Mouse (Mus musculus): ENCODE data around the gene Klf11. TPM values are rescaled to one million over a fixed set of nuclear protein-coding genes. Genes with fewer than 3 reads are reported as not detected.
"Not testable (repeated sequence)": the region's sequence is repeated elsewhere in the genome, so short reads cannot be mapped to it uniquely, and the experiment has no call there.

Gene Klf11
- total RNA-seq, 2 experiments from 2014 or later, result 4.8 to 6.9 TPM

DNA sequence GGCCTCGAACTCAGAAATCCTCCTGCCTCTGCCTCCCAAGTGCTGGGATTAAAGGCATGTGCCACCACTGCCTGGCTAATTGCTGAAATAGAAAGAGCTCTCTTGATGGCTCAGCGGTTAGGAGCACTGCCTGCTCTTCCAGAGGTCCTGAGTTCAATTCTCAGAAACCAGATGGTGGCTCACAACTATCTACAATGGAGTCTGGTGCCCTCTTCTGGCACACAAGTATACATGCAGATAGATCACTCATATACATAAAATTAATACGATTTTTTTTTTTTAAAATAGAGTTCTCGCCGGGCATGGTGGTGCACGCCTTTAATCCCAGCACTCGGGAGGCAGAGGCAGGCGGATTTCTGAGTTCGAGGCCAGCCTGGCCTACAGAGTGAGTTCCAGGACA is 50.5 kb downstream of the Klf11 start:
- not testable (repeated sequence) for DNase-seq

DNA sequence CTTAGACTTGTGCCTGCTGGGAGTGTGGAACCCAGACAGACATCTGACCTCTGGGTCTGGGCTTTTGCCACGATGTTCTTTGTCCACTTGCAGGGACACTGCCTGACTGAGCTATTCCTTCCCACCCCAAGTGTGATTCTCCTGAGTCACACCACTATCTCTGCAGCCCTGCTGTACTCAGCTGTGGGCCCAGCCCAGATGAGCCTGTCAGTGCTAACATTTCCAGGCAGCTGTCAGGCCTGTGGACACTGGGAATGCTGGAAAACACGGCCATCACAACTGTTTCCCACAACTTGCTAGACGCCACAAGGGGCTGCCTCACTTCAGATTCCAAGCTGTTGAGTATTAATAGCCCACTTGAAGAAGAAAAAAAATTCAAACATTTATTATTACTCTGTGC is 51.9 kb downstream of the Klf11 start:
- no peak for DNase-seq

GRCm38 (mm10) chr12:24705502-24706263 is 54.6 kb downstream of the Klf11 start:
- no peak for DNase-seq

DNA sequence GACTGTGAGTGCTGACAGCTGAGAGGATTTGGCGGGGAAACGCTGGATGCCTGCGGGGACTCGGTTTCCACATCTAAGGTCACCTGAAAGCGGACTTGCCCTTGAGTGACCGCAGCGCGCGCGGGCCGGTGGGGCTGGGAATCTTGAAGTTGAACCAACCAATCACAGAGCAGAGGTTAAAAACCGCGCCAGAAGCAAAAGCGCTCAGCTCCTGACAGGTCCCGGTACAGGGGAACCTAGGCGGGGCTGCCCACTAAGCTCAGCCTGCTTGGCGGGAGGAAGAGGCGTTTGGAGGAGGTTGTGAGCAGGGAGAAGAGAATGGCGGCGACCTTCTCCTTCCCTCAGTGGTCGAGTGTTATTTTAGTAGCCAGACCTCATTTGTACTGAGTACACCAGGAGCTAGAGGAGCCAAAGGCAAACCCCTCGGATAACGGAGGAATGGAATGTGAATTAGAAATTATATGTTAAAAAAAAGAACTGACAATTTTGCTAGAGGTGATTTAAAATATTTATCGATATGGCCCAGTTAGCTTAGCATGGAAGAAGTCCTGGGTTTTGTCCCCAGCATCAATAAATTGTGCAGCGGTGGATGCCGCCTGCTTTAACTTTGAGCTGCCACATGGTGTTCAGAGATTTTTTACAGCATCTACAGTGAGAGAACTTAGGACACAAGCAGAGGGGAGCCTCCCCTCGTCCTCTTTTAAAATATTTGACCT is 55.8 kb downstream of the Klf11 start:
- DNase-seq, result no peak

DNA sequence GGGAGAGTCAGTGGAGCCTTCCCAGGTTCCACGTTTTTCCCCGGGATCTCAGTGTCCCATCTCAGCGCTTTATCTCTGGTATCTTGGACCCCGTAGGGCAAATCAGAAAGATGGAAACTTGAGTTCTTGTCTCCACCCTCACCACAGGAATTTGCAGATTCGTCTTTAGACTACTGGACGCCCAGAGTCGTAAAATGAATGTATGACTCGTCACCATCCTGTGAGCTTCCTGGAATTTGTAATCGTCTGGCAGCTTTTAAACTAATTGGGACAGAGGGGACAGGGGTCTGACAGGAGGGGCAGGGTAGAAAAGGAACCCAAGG is 56.4 kb downstream of the Klf11 start:
- DNase-seq, result no peak

GRCm38 (mm10) chr12:24707954-24708823 is 57.1 kb downstream of the Klf11 start, which contains the start of gene Rrm2:
Gene Rrm2, plus strand, starts transcription at chr12:24708241.
- DNase-seq, result peak; percentile 93

DNA sequence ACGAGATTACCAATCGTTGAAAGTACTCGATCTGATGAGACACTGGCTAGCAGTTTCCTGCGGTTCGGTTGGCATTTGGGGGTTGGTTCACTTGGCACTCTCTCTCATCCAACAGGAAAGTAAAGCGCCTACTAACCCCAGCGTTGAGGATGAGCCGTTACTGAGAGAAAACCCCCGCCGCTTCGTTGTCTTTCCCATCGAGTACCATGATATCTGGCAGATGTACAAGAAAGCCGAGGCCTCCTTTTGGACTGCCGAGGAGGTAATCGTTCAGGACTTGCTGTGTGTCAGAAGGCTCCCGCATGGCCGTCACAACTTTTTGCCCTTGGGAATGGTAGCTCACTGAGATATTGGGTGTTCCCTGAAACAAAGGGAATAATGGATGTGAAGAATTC is 57.7 kb downstream of the Klf11 start:
- no peak for DNase-seq

GRCm38 (mm10) chr12:24709409-24709808 is 58.3 kb downstream of the Klf11 start:
- no peak for DNase-seq

GRCm38 (mm10) chr12:24709831-24710508 is 58.9 kb downstream of the Klf11 start:
- no peak for DNase-seq

- no peak for DNase-seq
These were observed 59.6 kb downstream of the Klf11 start for GRCm38 (mm10) chr12:24710672-24711071.

Other genes starting within 250 kb of the Klf11 start
- 1 to 10 TPM; 6.3 to 6.6 TPM for gene Taf1b, start 152.9 kb upstream of the Klf11 start, total RNA-seq (2021)
- under 1 TPM; 0.15 to 0.29 TPM for gene Grhl1, start 79.0 kb upstream of the Klf11 start, total RNA-seq (2021)
- gene Cys1, start 30.5 kb downstream of the Klf11 start, total RNA-seq (2021), result 1 to 10 TPM; 3.0 to 3.5 TPM
- gene Rrm2, start 57.0 kb downstream of the Klf11 start, total RNA-seq (2021), result 1 to 10 TPM; 1.8 to 3.6 TPM
- 1 to 10 TPM; 1.9 to 3.7 TPM for gene Mboat2, start 179.6 kb downstream of the Klf11 start, total RNA-seq (2021)